Mouse (Mus musculus): ENCODE measurements around the gene Vgll4. TPM values are rescaled to one million over a fixed set of nuclear protein-coding genes. Genes with fewer than 3 reads are reported as not detected.

Gene Vgll4
- polyA plus RNA-seq, 1 experiment from 2014 or later: 75.1 TPM

GRCm38 (mm10) chr6:114819971-114820481, 149.8 kb downstream of the Vgll4 start:
- 52% methylated on average over 9 of the region's 9 CpGs for WGBS

GRCm38 (mm10) chr6:114818471-114818870, 151.3 kb downstream of the Vgll4 start:
- Histone ChIP-seq H3K4me2 (ENCODE audit: low read depth, low read length) (no peak overlapping the region), H3K4me1 (ENCODE audit: control insufficient read depth, insufficient read depth, low read length) (peaks cover 19% of the 10 kb centered on the region), H3K9me3 (replicated peaks; ENCODE audit: control insufficient read depth, low read length) (no peaks in the 10 kb centered on the region), H3K27ac (ENCODE audit: low read length) (no peak overlapping the region), H3K4me3 (replicated peaks; ENCODE audit: low read length) (no peak overlapping the region), H3K9ac (ENCODE audit: low read length) (no peak overlapping the region), H3K36me3 (ENCODE audit: control insufficient read depth, insufficient read depth, low read length) (no peaks in the 10 kb centered on the region), H3K27me3 (ENCODE audit: control insufficient read depth, insufficient read depth, low read length) (no peaks in the 10 kb centered on the region)
- no peak for ATAC-seq (ENCODE audit: insufficient read depth, low FRiP score)
- WGBS: 42% methylated on average over 6 of the region's 6 CpGs

More at GRCm38 (mm10) chr6:114819971-114820481, 149.8 kb downstream of the Vgll4 start:
- Histone ChIP-seq H3K9ac (ENCODE audit: low read length) (no peak overlapping the region), H3K4me1 (ENCODE audit: control insufficient read depth, insufficient read depth, low read length) (peaks cover 19% of the 10 kb centered on the region), H3K27me3 (ENCODE audit: control insufficient read depth, insufficient read depth, low read length) (no peaks in the 10 kb centered on the region), H3K4me3 (replicated peaks; ENCODE audit: low read length) (no peak overlapping the region), H3K9me3 (replicated peaks; ENCODE audit: control insufficient read depth, low read length) (no peaks in the 10 kb centered on the region), H3K27ac (ENCODE audit: low read length) (0 out of 2 replicates have a peak overlapping the region, but pooled peaks have one; percentile 36), H3K4me2 (ENCODE audit: low read depth, low read length) (no peak overlapping the region), H3K36me3 (ENCODE audit: control insufficient read depth, insufficient read depth, low read length) (no peaks in the 10 kb centered on the region)
- ATAC-seq (ENCODE audit: insufficient read depth, low FRiP score): peak; percentile 24; the same call in 1 of the 2 replicates

GRCm38 (mm10) chr6:114817948-114818347, 151.8 kb downstream of the Vgll4 start:
- WGBS: 26% methylated on average over 11 of the region's 11 CpGs
- Histone ChIP-seq H3K27ac (ENCODE audit: low read length) (no peak overlapping the region), H3K4me1 (ENCODE audit: control insufficient read depth, insufficient read depth, low read length) (peaks cover 19% of the 10 kb centered on the region), H3K4me2 (ENCODE audit: low read depth, low read length) (no peak overlapping the region), H3K4me3 (replicated peaks; ENCODE audit: low read length) (no peak overlapping the region), H3K9me3 (replicated peaks; ENCODE audit: control insufficient read depth, low read length) (no peaks in the 10 kb centered on the region), H3K27me3 (ENCODE audit: control insufficient read depth, insufficient read depth, low read length) (no peaks in the 10 kb centered on the region), H3K9ac (ENCODE audit: low read length) (no peak overlapping the region), H3K36me3 (ENCODE audit: control insufficient read depth, insufficient read depth, low read length) (no peaks in the 10 kb centered on the region)
- peak; percentile 27 for ATAC-seq (ENCODE audit: insufficient read depth, low FRiP score)

- Histone ChIP-seq H3K27me3 (ENCODE audit: control insufficient read depth, insufficient read depth, low read length) (no peaks in the 10 kb centered on the region), H3K9ac (ENCODE audit: low read length) (no peak overlapping the region), H3K4me1 (ENCODE audit: control insufficient read depth, insufficient read depth, low read length) (peaks cover 18% of the 10 kb centered on the region), H3K9me3 (replicated peaks; ENCODE audit: control insufficient read depth, low read length) (no peaks in the 10 kb centered on the region), H3K4me2 (ENCODE audit: low read depth, low read length) (no peak overlapping the region), H3K36me3 (ENCODE audit: control insufficient read depth, insufficient read depth, low read length) (no peaks in the 10 kb centered on the region), H3K27ac (ENCODE audit: low read length) (no peak overlapping the region), H3K4me3 (replicated peaks; ENCODE audit: low read length) (no peak overlapping the region)
- WGBS: 93% methylated on average over 5 of the region's 5 CpGs
- no peak for ATAC-seq (ENCODE audit: insufficient read depth, low FRiP score)
Observed at GRCm38 (mm10) chr6:114814882-114815650, 154.7 kb downstream of the Vgll4 start.

GRCm38 (mm10) chr6:114814199-114814881, 155.5 kb downstream of the Vgll4 start:
- H3K27ac ChIP-seq (ENCODE audit: low read length): no peak overlapping the region
- no peaks in the 10 kb centered on the region for H3K9me3 ChIP-seq (replicated peaks; ENCODE audit: control insufficient read depth, low read length)
- H3K27me3 ChIP-seq (ENCODE audit: control insufficient read depth, insufficient read depth, low read length): no peaks in the 10 kb centered on the region
- no peak overlapping the region for H3K4me3 ChIP-seq (replicated peaks; ENCODE audit: low read length)
- H3K4me1 ChIP-seq (ENCODE audit: control insufficient read depth, insufficient read depth, low read length): peaks cover 13% of the 10 kb centered on the region
- no peaks in the 10 kb centered on the region for H3K36me3 ChIP-seq (ENCODE audit: control insufficient read depth, insufficient read depth, low read length)
- no peak overlapping the region for H3K4me2 ChIP-seq (ENCODE audit: low read depth, low read length)
- WGBS: 59% methylated on average over 6 of the region's 6 CpGs
- no peak overlapping the region for H3K9ac ChIP-seq (ENCODE audit: low read length)
- no peak for ATAC-seq (ENCODE audit: insufficient read depth, low FRiP score)

DNA sequence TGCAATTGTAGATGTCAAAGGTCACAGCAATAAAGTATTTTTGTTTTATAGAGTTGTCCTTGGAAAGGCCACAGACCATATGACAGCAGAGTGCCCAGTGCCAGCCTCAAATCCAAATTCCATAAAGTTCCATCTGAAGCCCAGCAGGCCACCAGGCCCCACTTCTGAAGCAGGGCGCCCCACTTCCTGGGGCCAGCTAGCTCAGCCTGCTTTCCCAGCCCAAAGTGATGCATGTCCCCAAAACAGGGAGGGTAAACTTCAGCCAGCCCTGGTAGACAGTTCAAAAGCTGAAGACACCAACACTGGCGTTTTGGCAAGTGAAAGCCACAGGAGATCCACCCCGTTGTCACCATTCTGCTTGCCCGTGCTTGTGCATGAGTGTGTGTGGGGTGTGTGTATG, 157.0 kb downstream of the Vgll4 start:
- H3K9me3 ChIP-seq (replicated peaks; ENCODE audit: control insufficient read depth, low read length): no peaks in the 10 kb centered on the region
- H3K4me1 ChIP-seq (ENCODE audit: control insufficient read depth, insufficient read depth, low read length): peaks cover 3% of the 10 kb centered on the region; the same call in 1 of the 2 replicates
- H3K9ac ChIP-seq (ENCODE audit: low read length): no peak overlapping the region
- H3K36me3 ChIP-seq (ENCODE audit: control insufficient read depth, insufficient read depth, low read length): no peaks in the 10 kb centered on the region
- no peaks in the 10 kb centered on the region for H3K27me3 ChIP-seq (ENCODE audit: control insufficient read depth, insufficient read depth, low read length)
- H3K27ac ChIP-seq (ENCODE audit: low read length): no peak overlapping the region
- no peak overlapping the region for H3K4me2 ChIP-seq (ENCODE audit: low read depth, low read length)
- 87% methylated on average over 4 of the region's 4 CpGs for WGBS
- no peak overlapping the region for H3K4me3 ChIP-seq (replicated peaks; ENCODE audit: low read length)
- ATAC-seq (ENCODE audit: insufficient read depth, low FRiP score): no peak

- 71% methylated on average over 5 of the region's 5 CpGs for WGBS
- no peaks in the 10 kb centered on the region for H3K27me3 ChIP-seq (ENCODE audit: control insufficient read depth, insufficient read depth, low read length)
Observed at GRCm38 (mm10) chr6:114812322-114812721, 157.5 kb downstream of the Vgll4 start.

More at GRCm38 (mm10) chr6:114812322-114812721, 157.5 kb downstream of the Vgll4 start:
- no peak overlapping the region for H3K4me2 ChIP-seq (ENCODE audit: low read depth, low read length)
- H3K36me3 ChIP-seq (ENCODE audit: control insufficient read depth, insufficient read depth, low read length): no peaks in the 10 kb centered on the region
- H3K27ac ChIP-seq (ENCODE audit: low read length): no peak overlapping the region
- H3K4me1 ChIP-seq (ENCODE audit: control insufficient read depth, insufficient read depth, low read length): 0 out of 2 replicates have a peak, but pooled peaks cover under 1% of the 10 kb centered on the region
- no peak overlapping the region for H3K4me3 ChIP-seq (replicated peaks; ENCODE audit: low read length)
- no peak overlapping the region for H3K9ac ChIP-seq (ENCODE audit: low read length)
- no peak for ATAC-seq (ENCODE audit: insufficient read depth, low FRiP score)
- H3K9me3 ChIP-seq (replicated peaks; ENCODE audit: control insufficient read depth, low read length): no peaks in the 10 kb centered on the region

All from stomach, embryonic 16.5 days (tissue).